32 mouse cellular contexts compared by ENCODE assay signal in the genomic region with DNA sequence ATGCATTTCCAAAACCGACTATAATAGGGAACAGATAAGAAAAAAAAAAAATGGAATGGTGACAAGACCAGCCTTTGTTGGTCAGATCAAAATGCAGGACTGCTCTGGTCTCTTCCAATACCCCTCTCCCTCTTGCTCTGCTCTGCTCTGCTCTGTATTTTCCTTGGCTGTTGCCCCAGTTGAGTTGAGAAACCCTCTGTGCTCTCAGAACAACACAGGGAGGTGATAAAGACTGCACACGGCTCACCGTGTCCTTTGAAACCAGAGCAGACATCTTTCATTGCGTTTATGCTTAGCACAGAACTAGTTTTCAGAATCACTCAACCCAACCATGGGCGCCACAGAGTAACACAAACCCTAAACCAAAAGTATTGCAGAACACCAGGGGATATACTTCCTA.
DNase-seq lines count a peak whose midpoint lies in the region; ATAC-seq lines count a peak whose summit lies in the region.
"Had no signal": no experiment of that assay in that cellular context is flagged by ENCODE, and none has a peak within 500 bp of the region (broad histone marks: within the 10 kb centered on the region; RNA-seq: fewer than 3 reads in every experiment).

No protein-coding gene starts in this region.

- no peaks in the 10 kb centered on the region for H3K36me3 ChIP-seq in lung, embryonic 15.5 days
- H3K36me3 ChIP-seq: embryonic facial prominence, embryonic 15.5 days; heart, embryonic 12.5 days; liver, embryonic 12.5 days; midbrain, embryonic 12.5 days; neural tube, embryonic 12.5 days had no signal

- no peaks in the 10 kb centered on the region for H3K4me1 ChIP-seq in lung, embryonic 15.5 days
- H3K4me1 ChIP-seq: forebrain, embryonic 13.5 days; liver, embryonic 12.5 days; megakaryocyte, embryonic 14.5 days; midbrain, embryonic 12.5 days; neural tube, embryonic 12.5 days had no signal

- no peak overlapping the region for H3K4me2 ChIP-seq in lung, embryonic 15.5 days
- H3K4me2 ChIP-seq: embryonic facial prominence, embryonic 15.5 days; forebrain, embryonic 13.5 days; heart, embryonic 12.5 days; liver, embryonic 12.5 days; midbrain, embryonic 12.5 days; neural tube, embryonic 12.5 days had no signal

- no peaks in the 10 kb centered on the region for H3K27me3 ChIP-seq in lung, embryonic 15.5 days
- H3K27me3 ChIP-seq: embryonic facial prominence, embryonic 15.5 days; forebrain, embryonic 13.5 days; heart, embryonic 12.5 days; liver, embryonic 12.5 days; megakaryocyte, embryonic 14.5 days; midbrain, embryonic 12.5 days; neural tube, embryonic 12.5 days had no signal

- H3K27ac ChIP-seq in lung, embryonic 15.5 days, result peak overlapping the region; percentile 4; the same call in 1 of the 2 replicates
- H3K27ac ChIP-seq: embryonic facial prominence, embryonic 15.5 days; forebrain, embryonic 13.5 days; kidney, postnatal 0 days; liver, embryonic 12.5 days; midbrain, embryonic 12.5 days; neural tube, embryonic 12.5 days; stomach, postnatal 0 days had no signal

- no peak overlapping the region for H3K9ac ChIP-seq in lung, embryonic 15.5 days
- H3K9ac ChIP-seq: embryonic facial prominence, embryonic 15.5 days; forebrain, embryonic 13.5 days; heart, embryonic 12.5 days; liver, embryonic 12.5 days; liver, postnatal 0 days; midbrain, embryonic 12.5 days; neural tube, embryonic 12.5 days had no signal

- WGBS in lung, embryonic 15.5 days, result 68% methylated on average over 5 of the region's 5 CpGs

- intact Hi-C loops in heart, postnatal 25 days (cut with DNase I), result no loop called here

- no peak overlapping the region for H3K4me3 ChIP-seq in lung, embryonic 15.5 days
- H3K4me3 ChIP-seq: embryonic facial prominence, embryonic 15.5 days; forebrain, embryonic 13.5 days; heart, embryonic 12.5 days; liver, embryonic 12.5 days; megakaryocyte, embryonic 14.5 days; midbrain, embryonic 12.5 days; myocyte; neural tube, embryonic 12.5 days had no signal

- H3K9me3 ChIP-seq in lung, embryonic 15.5 days, result no peaks in the 10 kb centered on the region
- H3K9me3 ChIP-seq: embryonic facial prominence, embryonic 15.5 days; forebrain, embryonic 13.5 days; liver, embryonic 12.5 days; midbrain, embryonic 12.5 days; neural tube, embryonic 12.5 days had no signal

- DNase-seq in heart, adult 11 months, result peak; percentile 91
- no peak for DNase-seq in heart, postnatal 25 days (ENCODE audit: low spot score)
- DNase-seq in lung, postnatal 36 days, result no peak
- DNase-seq in 3T3-L1 (ENCODE audit: low read depth, low spot score), result peak; percentile 30
- DNase-seq in fat pad, adult 2 months (ENCODE audit: extremely low read depth, low read depth, low spot score), result peak; percentile 37
- no peak for DNase-seq in MN1 (ENCODE audit: low spot score)
- DNase-seq: adrenal gland, postnatal 10 days; cerebellum, adult 11 months; cerebellum, adult 9-10 months; embryo, embryonic 11 days; gastrocnemius, postnatal 10 days; kidney, adult 2 months; kidney, postnatal 4 days; layer of hippocampus, postnatal 36 days; left cerebral cortex, postnatal 4 days; liver, postnatal 0 days; lung, postnatal 4 days; right cerebral cortex, postnatal 4 days; thymus, postnatal 4 days had no signal

- ATAC-seq in lung, embryonic 15.5 days (ENCODE audit: borderline replicate concordance, extremely low read depth, low FRiP score, low TSS enrichment), result no peak
- ATAC-seq: CD4-positive, CD25-positive, alpha-beta regulatory T cell, adult 4 months; forebrain, embryonic 13.5 days; hindbrain, embryonic 16.5 days; liver, embryonic 12.5 days; liver, postnatal 0 days had no signal

Comparison
In these comparisons a context has a peak if more than half of its experiments do, and no peak if none do; other contexts are left out.
1. DNase-seq: peak in heart, adult 11 months (single experiment), 3T3-L1 (single experiment) and fat pad, adult 2 months (single experiment); none in heart, postnatal 25 days (single experiment), lung, postnatal 36 days (single experiment) and MN1 (single experiment).